Mouse (Mus musculus) stomach, adult 2 months (tissue): ENCODE data around the gene 1810010D01Rik. TPM values are rescaled to one million over a fixed set of nuclear protein-coding genes. Genes with fewer than 3 reads are reported as not detected.

ENCODE experiments used
- polyA plus RNA-seq: library from polyadenylated mRNA; depleted of rRNA; stranded (reverse); fragments of >200 nt; gene quantifications from 2 replicates; pipeline ENCODE4 v1.2.3, GENCODE M21; 2012; rRNA removed

Gene 1810010D01Rik
- polyA plus RNA-seq = 1,064 and 1,747 TPM in 2 replicates

DNA sequence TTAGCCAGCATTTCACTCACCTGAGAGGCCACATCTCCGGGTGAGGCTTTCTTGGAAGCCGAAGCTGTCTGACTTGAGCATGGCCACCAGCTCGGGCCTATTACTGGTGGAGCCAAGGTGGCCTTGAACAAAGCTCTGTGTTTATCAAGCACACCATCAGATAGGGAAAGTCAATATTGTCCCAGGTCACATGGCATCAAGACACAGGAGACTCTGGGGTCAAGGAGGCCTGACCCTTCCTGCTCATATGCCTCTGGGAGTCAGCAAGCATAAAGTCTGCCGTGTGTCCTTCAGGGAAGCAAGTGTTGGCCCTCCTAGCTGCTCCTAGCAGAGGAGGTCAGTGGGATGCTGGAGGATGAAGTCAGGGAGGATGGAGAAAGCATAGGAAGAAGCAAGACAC is at the start of gene 1810010D01Rik:
Gene 1810010D01Rik, minus strand, starts transcription at position 114 of the 400 bp plus-strand sequence.

Other genes with a start within 250 kb of the 1810010D01Rik start
- gene Tpcn2, start 75.9 kb upstream of the 1810010D01Rik start, polyA plus RNA-seq = 8.2 and 8.6 TPM in 2 replicates
- gene Mrgprf, start 92.7 kb upstream of the 1810010D01Rik start, polyA plus RNA-seq = 50.9 and 61.2 TPM in 2 replicates
- gene Mrgprd, start 106.7 kb upstream of the 1810010D01Rik start, polyA plus RNA-seq = not detected in 2 replicates